Mouse (Mus musculus) midbrain, embryonic 13.5 days (tissue): ENCODE results near the gene Frmd5. TPM values are rescaled to one million over a fixed set of nuclear protein-coding genes. Genes with fewer than 3 reads are reported as not detected.

ENCODE experiments used
- ATAC-seq: fragments of 200-750 bp; cut with Nextera tagmentation; 2 replicates; pipeline ENCODE4 v1.8.0; 2017; ENCODE audit warnings: mild to moderate bottlenecking, moderate TSS enrichment, moderate library complexity
- H3K27ac ChIP-seq: fragments of 300-500 bp; sonication (generic); 2 replicates; pipeline ENCODE4 v1.5.1; 2015; ENCODE audit warnings: inconsistent platforms, mild to moderate bottlenecking, moderate library complexity
- H3K27me3 ChIP-seq: fragments of 300-500 bp; sonication (generic); 2 replicates; pipeline ENCODE4 v1.6.1; 2015; ENCODE audit warnings: mild to moderate bottlenecking, inconsistent platforms
- H3K36me3 ChIP-seq: fragments of 300-500 bp; sonication (generic); 2 replicates; pipeline ENCODE4 v1.6.1; 2015; ENCODE audit warnings: mild to moderate bottlenecking, inconsistent platforms
- H3K4me1 ChIP-seq: fragments of 300-500 bp; sonication (generic); replicated peaks from 2 replicates; pipeline ENCODE4 v1.6.1; 2015; ENCODE audit warnings: inconsistent platforms
- H3K4me2 ChIP-seq: fragments of 300-500 bp; sonication (generic); replicated peaks from 2 replicates; pipeline ENCODE4 v1.6.1; 2015; ENCODE audit warnings: moderate library complexity, mild to moderate bottlenecking, inconsistent platforms
- H3K4me3 ChIP-seq: fragments of 300-500 bp; sonication (generic); replicated peaks from 2 replicates; pipeline ENCODE4 v1.5.1; 2015; ENCODE audit warnings: mild to moderate bottlenecking, inconsistent platforms
- H3K9ac ChIP-seq: fragments of 300-500 bp; sonication (generic); replicated peaks from 2 replicates; pipeline ENCODE4 v1.6.1; 2015; ENCODE audit warnings: mild to moderate bottlenecking, inconsistent platforms
- H3K9me3 ChIP-seq: fragments of 300-500 bp; sonication (generic); 2 replicates; pipeline ENCODE4 v1.6.1; 2016; ENCODE audit warnings: mild to moderate bottlenecking, inconsistent platforms
- WGBS: fragments of 180-500 bp; shearing (Covaris S2); methylation state at CpG from one replicate; pipeline ENCODE4 v1.1.7; 2015; 5-methylcytosine and 5-hydroxymethylcytosine counted together
- polyA plus RNA-seq: library from polyadenylated mRNA; unstranded; fragments of >200 nt; fragmentation: Nextera tagmentation; extraction: Ambion mirVana; gene quantifications from 2 replicates; pipeline ENCODE4 v1.2.1, GENCODE M21; 2015

Frmd5 gene
- polyA plus RNA-seq, 1 experiment from 2014 or later, result 31.6 TPM

- 56% methylated on average over 6 of the region's 6 CpGs for WGBS
- Histone ChIP-seq H3K4me2 (0 out of 2 replicates have a peak overlapping the region, but pooled peaks have one; percentile 11), H3K9ac (no peak overlapping the region), H3K4me1 (peaks cover 17% of the 10 kb centered on the region), H3K27me3 (no peaks in the 10 kb centered on the region), H3K27ac (peak overlapping the region; percentile 32; the same call in 1 of the 2 replicates), H3K36me3 (no peaks in the 10 kb centered on the region), H3K9me3 (no peaks in the 10 kb centered on the region), H3K4me3 (no peak overlapping the region)
- 0 out of 2 replicates have a peak, but pooled peaks have one; percentile 24 for ATAC-seq
These were observed 129.8 kb downstream of the Frmd5 start for GRCm38 (mm10) chr2:121676951-121677648.

- Histone ChIP-seq H3K4me1 (peaks cover 17% of the 10 kb centered on the region), H3K27me3 (no peaks in the 10 kb centered on the region), H3K9me3 (no peaks in the 10 kb centered on the region), H3K9ac (no peak overlapping the region), H3K27ac (no peak overlapping the region), H3K36me3 (no peaks in the 10 kb centered on the region), H3K4me2 (no peak overlapping the region), H3K4me3 (no peak overlapping the region)
- ATAC-seq, result no peak
- 91% methylated on average over 5 of the region's 5 CpGs for WGBS
These were observed 131.0 kb downstream of the Frmd5 start for GRCm38 (mm10) chr2:121675895-121676294.

GRCm38 (mm10) chr2:121675136-121675535 is 131.8 kb downstream of the Frmd5 start:
- Histone ChIP-seq H3K4me3 (no peak overlapping the region), H3K9me3 (no peaks in the 10 kb centered on the region), H3K27ac (no peak overlapping the region), H3K27me3 (no peaks in the 10 kb centered on the region), H3K9ac (no peak overlapping the region), H3K4me1 (peaks cover 17% of the 10 kb centered on the region), H3K4me2 (no peak overlapping the region), H3K36me3 (no peaks in the 10 kb centered on the region)
- 84% methylated on average over 3 of the region's 3 CpGs for WGBS
- no peak for ATAC-seq

- Histone ChIP-seq H3K9me3 (no peaks in the 10 kb centered on the region), H3K27me3 (no peaks in the 10 kb centered on the region), H3K36me3 (no peaks in the 10 kb centered on the region), H3K4me1 (peaks cover 17% of the 10 kb centered on the region), H3K4me2 (no peak overlapping the region), H3K9ac (no peak overlapping the region), H3K4me3 (no peak overlapping the region), H3K27ac (no peak overlapping the region)
- 75% methylated on average over 8 of the region's 8 CpGs for WGBS
- no peak for ATAC-seq
These were observed 132.7 kb downstream of the Frmd5 start for GRCm38 (mm10) chr2:121674211-121674610.

- H3K27me3 ChIP-seq, result no peaks in the 10 kb centered on the region
- H3K9ac ChIP-seq, result no peak overlapping the region
- no peaks in the 10 kb centered on the region for H3K9me3 ChIP-seq
- no peaks in the 10 kb centered on the region for H3K4me1 ChIP-seq
- H3K4me2 ChIP-seq, result no peak overlapping the region
- 88% methylated on average over 6 of the region's 6 CpGs for WGBS
- H3K4me3 ChIP-seq, result no peak overlapping the region
- no peaks in the 10 kb centered on the region for H3K36me3 ChIP-seq
- peak overlapping the region; percentile 25; the same call in 1 of the 2 replicates for H3K27ac ChIP-seq
- ATAC-seq, result no peak
These were observed 137.0 kb downstream of the Frmd5 start for GRCm38 (mm10) chr2:121669846-121670245.

GRCm38 (mm10) chr2:121668256-121668655 is 138.6 kb downstream of the Frmd5 start:
- Histone ChIP-seq H3K36me3 (no peaks in the 10 kb centered on the region), H3K4me3 (no peak overlapping the region), H3K27ac (no peak overlapping the region), H3K9me3 (no peaks in the 10 kb centered on the region), H3K27me3 (no peaks in the 10 kb centered on the region), H3K4me2 (no peak overlapping the region), H3K9ac (no peak overlapping the region), H3K4me1 (no peaks in the 10 kb centered on the region)
- ATAC-seq, result no peak
- 90% methylated on average over 4 of the region's 4 CpGs for WGBS

- H3K9me3 ChIP-seq, result no peaks in the 10 kb centered on the region
- H3K9ac ChIP-seq, result no peak overlapping the region
- peaks cover 20% of the 10 kb centered on the region for H3K4me1 ChIP-seq
- H3K27ac ChIP-seq, result no peak overlapping the region
- H3K36me3 ChIP-seq, result no peaks in the 10 kb centered on the region
- H3K4me3 ChIP-seq, result no peak overlapping the region
- H3K4me2 ChIP-seq, result no peak overlapping the region
- 71% methylated on average over 4 of the region's 4 CpGs for WGBS
- no peak for ATAC-seq
- H3K27me3 ChIP-seq, result no peaks in the 10 kb centered on the region
These were observed 145.8 kb downstream of the Frmd5 start for GRCm38 (mm10) chr2:121661160-121661502.

GRCm38 (mm10) chr2:121660461-121661159 is 146.3 kb downstream of the Frmd5 start:
- Histone ChIP-seq H3K4me2 (no peak overlapping the region), H3K9ac (no peak overlapping the region), H3K27me3 (no peaks in the 10 kb centered on the region), H3K27ac (peak overlapping the region; percentile 58; the same call in 1 of the 2 replicates), H3K36me3 (no peaks in the 10 kb centered on the region), H3K4me3 (no peak overlapping the region), H3K4me1 (peaks cover 20% of the 10 kb centered on the region), H3K9me3 (no peaks in the 10 kb centered on the region)
- 62% methylated on average over 6 of the region's 6 CpGs for WGBS
- no peak for ATAC-seq

- no peak for ATAC-seq
- WGBS, result 82% methylated on average over 4 of the region's 4 CpGs
These were observed 147.5 kb downstream of the Frmd5 start for GRCm38 (mm10) chr2:121659350-121659749.

GRCm38 (mm10) chr2:121658123-121658767 is 148.6 kb downstream of the Frmd5 start:
- Histone ChIP-seq H3K4me2 (no peak overlapping the region), H3K9me3 (no peaks in the 10 kb centered on the region), H3K27me3 (no peaks in the 10 kb centered on the region), H3K27ac (no peak overlapping the region), H3K4me1 (peaks cover 20% of the 10 kb centered on the region), H3K36me3 (no peaks in the 10 kb centered on the region), H3K9ac (no peak overlapping the region), H3K4me3 (no peak overlapping the region)
- ATAC-seq, result no peak
- 81% methylated on average over 5 of the region's 5 CpGs for WGBS

More at GRCm38 (mm10) chr2:121659350-121659749, 147.5 kb downstream of the Frmd5 start:
- no peak overlapping the region for H3K9ac ChIP-seq
- no peaks in the 10 kb centered on the region for H3K9me3 ChIP-seq
- H3K4me1 ChIP-seq, result peaks cover 20% of the 10 kb centered on the region
- H3K27me3 ChIP-seq, result no peaks in the 10 kb centered on the region
- H3K4me2 ChIP-seq, result no peak overlapping the region
- H3K27ac ChIP-seq, result no peak overlapping the region
- H3K4me3 ChIP-seq, result no peak overlapping the region
- H3K36me3 ChIP-seq, result no peaks in the 10 kb centered on the region

- 91% methylated on average over 6 of the region's 6 CpGs for WGBS
These were observed 150.9 kb downstream of the Frmd5 start for GRCm38 (mm10) chr2:121655966-121656365.

GRCm38 (mm10) chr2:121655106-121655505 is 151.8 kb downstream of the Frmd5 start:
- Histone ChIP-seq H3K4me3 (no peak overlapping the region), H3K27me3 (no peaks in the 10 kb centered on the region), H3K4me2 (no peak overlapping the region), H3K9me3 (no peaks in the 10 kb centered on the region), H3K9ac (no peak overlapping the region), H3K36me3 (no peaks in the 10 kb centered on the region), H3K27ac (no peak overlapping the region), H3K4me1 (peaks cover 7% of the 10 kb centered on the region; the same call in 1 of the 2 replicates)
- 88% methylated on average over 8 of the region's 8 CpGs for WGBS
- ATAC-seq, result no peak

More at GRCm38 (mm10) chr2:121655966-121656365, 150.9 kb downstream of the Frmd5 start:
- H3K9ac ChIP-seq, result no peak overlapping the region
- no peaks in the 10 kb centered on the region for H3K9me3 ChIP-seq
- no peaks in the 10 kb centered on the region for H3K27me3 ChIP-seq
- no peak overlapping the region for H3K4me3 ChIP-seq
- H3K4me2 ChIP-seq, result no peak overlapping the region
- H3K36me3 ChIP-seq, result no peaks in the 10 kb centered on the region
- H3K27ac ChIP-seq, result no peak overlapping the region
- no peak for ATAC-seq
- peaks cover 13% of the 10 kb centered on the region for H3K4me1 ChIP-seq
